Mouse (Mus musculus) T-helper 1 cell (primary cell): Measurements from ENCODE around the gene Aldh3a1.

ENCODE experiments used
- in situ Hi-C: fragments of 300-600 bp; cut with MboI, MseI; formaldehyde crosslinking; loops from one replicate; pipeline ENCODE4 v1.15.1; 2025; ENCODE audit warnings: high pct_unique_total_duplicates

Aldh3a1 gene

DNA sequence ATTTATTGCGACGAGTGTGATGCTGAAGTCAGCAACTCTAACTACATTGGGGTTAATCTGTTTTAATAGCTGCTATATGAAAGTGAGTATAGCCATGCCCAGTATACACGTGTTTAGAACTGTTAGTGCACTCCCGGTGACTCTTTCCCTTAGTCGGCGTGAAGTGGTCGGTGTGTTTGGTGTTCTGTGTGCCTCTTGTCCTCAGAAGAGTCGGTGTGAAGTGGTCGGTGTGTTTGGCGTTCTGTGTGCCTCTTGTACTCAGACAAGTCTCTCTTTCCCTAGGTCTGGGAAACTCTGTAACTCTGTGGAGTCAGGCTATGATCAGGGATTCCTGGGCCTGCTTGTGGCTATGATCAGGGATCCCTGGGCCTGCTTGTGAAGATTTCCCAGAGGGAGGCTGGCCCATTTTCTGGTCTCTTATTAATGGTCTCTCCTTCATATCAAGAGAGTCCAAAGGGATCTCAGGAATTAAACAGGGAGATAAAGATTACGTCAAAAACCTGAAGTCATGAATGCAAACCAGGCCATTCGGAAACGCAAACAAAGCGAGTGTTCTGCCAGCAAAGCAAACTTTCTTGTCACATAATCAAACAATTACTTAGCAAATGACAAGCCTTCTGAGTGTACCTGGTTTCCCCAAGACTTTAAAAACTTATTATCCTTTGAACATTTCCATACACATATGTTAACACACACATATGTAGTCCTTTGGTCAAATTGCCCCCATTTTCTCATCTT, 10.6 kb upstream of the Aldh3a1 start:
- in situ Hi-C loops, result no loop called here

DNA sequence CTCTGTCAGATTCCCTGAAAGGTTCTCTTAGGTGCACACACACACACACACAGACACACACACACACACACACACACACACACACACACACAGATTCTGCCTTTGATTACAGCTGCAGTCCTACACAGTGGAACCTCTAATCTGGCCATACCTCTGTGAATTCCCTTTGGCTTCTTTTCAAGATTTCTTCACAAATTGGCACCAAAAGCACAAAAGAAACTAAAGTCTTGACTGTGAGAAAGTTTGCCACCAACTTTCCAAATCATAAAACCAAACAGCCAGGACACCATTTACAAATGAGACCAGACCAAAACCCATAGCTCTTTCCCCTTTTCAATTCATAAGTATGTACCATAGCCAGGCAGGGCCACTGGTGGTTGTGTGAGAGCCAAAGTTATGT, 9.4 kb upstream of the Aldh3a1 start:
- in situ Hi-C loops, result no loop called here

DNA sequence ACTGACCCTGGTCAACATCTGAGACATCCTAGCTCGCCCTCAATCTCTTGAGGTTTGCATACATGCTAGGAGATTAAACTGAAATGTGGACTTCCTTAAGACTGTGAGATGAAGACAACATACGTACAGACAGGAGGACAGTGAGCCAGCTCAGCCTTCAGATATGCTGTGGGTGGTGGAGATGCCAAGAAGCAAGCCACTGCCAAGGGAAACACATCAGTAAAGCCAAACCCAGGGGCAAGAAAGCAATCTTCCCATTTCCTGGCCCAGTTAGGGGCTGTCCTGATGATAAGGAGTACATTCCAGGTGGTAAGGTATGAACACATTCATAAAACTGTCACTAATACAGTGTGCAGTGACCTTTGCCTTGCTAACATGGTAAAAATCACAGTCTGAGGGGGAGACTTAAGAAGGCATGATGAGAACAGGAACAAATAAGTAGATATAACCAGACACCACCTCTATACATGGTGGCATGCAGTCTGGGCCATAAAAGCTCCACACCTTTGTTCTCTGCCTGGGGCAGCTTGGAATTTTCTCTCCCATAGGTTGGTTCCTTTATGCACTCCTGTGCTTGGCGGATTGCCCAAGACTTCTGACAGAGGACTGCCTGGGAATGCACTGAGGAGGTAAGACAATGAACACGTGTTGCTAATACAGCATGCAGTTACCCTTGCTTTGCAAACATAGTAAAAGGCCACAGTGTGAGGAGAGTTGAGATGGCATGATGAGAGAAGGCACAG, 7.5 kb upstream of the Aldh3a1 start:
- in situ Hi-C loops, result loop anchor here (25.0 kb wide), 1 partner anchor 188 kb away; the partner anchor contains the start of gene Slc47a1

DNA sequence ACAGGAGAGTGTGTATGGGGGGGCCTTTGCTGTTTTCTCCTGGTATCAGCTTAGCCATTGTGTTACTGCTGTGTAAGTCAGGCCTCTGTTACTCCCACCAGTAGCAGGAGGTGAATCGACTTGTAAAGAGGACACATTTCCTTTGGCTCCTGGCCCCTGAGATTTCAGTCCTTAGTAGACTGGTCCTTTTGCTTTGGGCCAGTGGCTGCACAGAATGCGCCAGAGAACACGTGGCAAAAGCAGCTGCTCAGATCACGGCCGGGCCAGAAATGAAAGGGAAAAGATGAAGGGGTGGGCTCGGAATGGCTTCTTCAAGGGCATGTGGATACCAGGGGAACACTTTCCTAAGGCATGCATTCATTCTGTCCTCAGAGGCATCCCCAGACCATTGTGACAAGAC, 5.2 kb upstream of the Aldh3a1 start:
- in situ Hi-C loops, result loop anchor here (25.0 kb wide), 1 partner anchor 185 kb away; the partner anchor contains the start of gene Slc47a1

DNA sequence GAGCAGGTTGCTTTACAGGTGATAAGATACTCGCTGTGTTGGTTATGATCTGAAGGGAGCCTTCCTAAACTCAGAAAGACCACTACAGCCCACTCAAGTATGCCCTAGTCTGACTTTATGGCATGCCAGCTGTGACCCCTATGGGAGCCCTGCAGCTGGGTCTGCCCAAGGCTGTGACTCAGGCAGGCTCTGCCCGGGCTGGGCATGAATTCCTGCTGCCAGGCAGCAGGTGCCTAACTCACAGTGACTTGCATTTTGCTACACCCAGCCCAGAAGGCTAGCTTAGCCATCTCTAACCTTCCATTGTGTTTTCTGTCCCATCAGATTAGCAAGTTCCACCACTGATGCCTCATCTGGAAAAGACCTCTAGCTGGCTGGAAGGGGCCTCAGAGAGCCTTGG, 4.5 kb upstream of the Aldh3a1 start:
- in situ Hi-C loops, result loop anchor here (25.0 kb wide), 1 partner anchor 184 kb away; the partner anchor contains the start of gene Slc47a1

DNA sequence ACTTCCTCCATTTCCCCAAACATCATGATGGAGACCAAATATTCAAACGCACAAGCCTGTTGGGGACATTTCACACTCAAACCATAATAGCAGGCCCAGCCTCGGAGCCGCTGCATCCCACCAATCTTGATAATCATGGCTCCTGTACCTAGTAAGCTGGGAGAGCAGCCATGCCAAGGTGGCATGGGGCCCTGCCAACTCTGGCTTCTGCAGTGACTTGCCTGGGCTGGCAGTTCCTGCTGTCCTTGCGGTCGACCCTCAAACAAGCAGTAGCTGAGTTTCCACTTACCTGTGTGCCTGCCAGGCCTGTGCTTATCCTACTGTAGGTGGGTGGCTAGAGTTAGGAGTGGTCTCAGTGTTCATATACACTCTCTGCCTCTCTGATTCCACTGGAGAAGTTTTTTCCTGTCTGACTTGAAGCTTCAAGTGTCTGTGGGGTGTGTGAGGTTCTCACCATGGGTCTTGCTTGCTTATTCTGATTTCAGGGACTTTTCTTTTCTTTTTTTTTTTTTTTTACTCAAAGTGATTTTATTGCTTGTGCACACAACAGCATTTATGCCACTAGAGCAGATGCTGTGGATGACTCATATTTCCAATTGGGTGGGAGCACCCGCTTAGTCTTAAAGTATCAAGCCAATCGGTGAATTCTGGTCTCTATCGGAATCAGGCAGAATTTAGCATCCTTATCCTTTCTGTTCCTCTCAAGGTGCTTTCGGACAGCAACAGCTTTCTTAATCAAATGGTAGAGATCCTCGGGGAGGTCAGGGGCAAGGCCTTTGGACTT, 2.0 kb upstream of the Aldh3a1 start:
- in situ Hi-C loops, result loop anchor here (25.0 kb wide), 1 partner anchor 182 kb away; the partner anchor contains the start of gene Slc47a1

DNA sequence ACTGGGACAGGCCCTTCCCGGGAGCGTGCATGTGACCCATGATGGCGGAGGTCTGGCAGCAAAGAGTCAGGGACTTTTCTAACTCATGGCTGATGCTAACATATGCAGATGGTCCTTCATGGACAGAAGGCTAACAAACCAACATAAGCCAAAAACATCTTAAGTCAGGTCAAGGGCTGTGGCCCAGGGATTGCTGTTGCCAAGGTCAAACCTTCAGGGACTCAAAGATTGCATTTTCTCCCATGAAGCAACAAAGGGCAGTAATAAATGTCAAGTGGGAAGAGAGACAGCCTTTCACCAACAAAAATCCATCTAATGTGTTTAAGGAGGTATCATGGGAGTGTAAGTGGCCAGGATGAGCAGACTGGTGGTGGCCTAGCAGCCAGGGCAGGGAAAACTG, 1.2 kb upstream of the Aldh3a1 start:
- in situ Hi-C loops, result loop anchor here (25.0 kb wide), 1 partner anchor 181 kb away; the partner anchor contains the start of gene Slc47a1

DNA sequence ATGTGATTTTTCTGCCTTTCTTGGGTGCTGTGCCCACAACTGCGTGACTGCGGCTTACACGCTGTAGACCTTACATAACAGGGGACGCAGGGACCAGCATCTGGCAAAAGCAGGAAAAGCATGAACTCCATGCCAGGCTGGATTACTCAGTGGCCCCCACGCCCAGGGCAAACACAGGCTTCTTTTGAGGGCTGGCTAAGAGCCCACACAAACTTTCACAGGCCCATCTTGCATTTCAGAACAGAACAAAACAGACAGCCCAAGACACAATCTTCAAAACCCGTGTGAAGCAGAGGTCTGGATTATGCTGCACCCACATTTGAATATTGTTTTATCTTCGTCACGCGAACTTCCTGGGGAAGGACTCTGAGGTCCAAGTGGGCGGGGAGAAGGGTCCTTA, 979 bp downstream of the Aldh3a1 start:
- in situ Hi-C loops, result loop anchor here (25.0 kb wide), 1 partner anchor 179 kb away; the partner anchor contains the start of gene Slc47a1

DNA sequence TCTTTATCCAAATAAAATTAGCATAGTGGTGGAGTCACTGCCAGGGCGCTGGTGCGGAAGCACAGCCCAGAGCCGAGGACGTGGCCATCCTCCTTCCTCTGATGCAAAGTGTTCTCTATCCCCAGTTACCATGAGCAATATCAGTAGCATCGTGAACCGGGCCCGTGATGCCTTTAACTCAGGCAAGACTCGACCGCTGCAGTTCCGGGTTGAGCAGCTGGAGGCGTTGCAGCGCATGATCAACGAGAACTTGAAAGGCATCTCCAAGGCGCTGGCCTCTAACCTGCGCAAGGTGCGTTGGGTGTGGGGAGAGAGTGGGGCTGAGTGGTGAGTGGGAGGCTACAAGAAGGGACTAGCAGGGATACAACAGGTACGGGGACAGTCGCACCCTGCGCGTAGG, 4.8 kb downstream of the Aldh3a1 start:
- in situ Hi-C loops, result loop anchor here (25.0 kb wide), 1 partner anchor 175 kb away; the partner anchor contains the start of gene Slc47a1

DNA sequence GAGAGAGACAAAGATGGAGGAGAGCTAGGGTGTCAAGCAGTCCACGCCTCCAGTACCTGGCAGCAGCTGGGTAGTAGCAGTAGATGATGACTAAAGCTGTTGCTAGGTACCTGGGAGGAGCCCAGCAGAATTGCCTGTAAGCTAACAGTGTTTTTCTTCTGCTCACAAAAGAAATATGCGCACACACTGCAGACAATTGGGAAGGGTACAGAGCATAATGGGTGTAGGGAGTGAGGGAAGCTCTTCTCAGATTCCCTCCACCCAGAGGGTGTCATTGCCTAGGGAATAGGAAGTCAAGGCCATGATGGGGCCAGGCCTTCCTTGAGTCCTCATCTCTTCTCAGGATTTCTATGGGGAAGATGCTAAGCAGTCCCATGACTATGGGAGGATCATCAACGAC, 8.6 kb downstream of the Aldh3a1 start:
- in situ Hi-C loops, result loop anchor here (25.0 kb wide), 1 partner anchor 171 kb away; the partner anchor contains the start of gene Slc47a1

DNA sequence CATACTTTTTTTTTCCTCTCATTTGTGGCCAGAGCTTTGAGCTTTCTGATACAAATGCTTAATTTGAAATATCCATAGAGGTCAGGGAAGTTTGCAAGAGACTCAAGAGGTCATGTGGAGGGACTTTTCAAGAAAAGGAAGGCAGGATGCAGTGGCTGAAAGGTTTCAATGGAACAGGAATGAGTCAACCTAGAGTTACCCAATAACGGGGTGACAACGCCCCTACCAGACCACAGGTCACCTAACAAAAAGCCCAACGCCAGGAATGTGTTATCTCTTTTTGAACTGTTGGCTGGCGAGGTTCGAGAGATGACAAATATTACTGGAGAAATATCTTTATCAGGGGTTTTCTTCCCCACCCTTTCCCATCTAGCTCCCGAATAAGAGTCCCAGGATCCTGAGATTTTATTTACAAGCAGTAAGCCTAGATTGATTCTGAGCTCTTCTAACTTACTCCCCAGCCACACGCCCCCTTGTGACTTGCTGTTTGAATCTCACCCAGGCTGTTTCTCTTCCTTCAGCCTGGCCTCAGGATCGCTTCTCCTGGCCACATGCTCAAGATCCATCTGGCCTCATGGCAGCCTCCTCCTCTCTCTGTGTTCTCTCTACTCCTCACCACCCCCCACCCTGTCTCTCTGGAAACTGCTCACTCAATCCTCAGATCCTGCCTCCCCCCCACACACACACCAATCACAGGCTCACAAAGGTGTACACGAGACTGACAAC, 13.0 kb downstream of the Aldh3a1 start:
- in situ Hi-C loops, result loop anchor here (25.0 kb wide), 1 partner anchor 167 kb away; the partner anchor contains the start of gene Slc47a1

DNA sequence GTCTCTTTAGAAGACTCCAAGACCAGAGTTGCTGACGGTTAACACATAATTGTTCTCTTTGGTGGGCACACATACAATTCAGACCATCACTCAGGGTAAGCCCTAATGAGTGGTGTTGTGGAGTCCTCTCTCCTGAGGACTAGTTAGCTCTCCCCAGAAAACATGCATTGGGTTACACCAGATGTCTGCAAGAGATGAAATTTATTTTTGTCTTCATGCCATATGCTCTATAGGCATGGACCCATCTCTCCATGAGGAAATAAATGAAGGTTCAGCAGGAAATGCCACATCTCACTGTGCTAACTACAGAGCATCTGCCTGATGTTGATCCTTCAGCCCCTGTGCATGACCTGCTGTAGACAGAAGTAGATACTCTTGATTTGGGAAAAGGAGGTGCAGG, 14.7 kb downstream of the Aldh3a1 start:
- in situ Hi-C loops, result loop anchor here (25.0 kb wide), 1 partner anchor 165 kb away; the partner anchor contains the start of gene Slc47a1

DNA sequence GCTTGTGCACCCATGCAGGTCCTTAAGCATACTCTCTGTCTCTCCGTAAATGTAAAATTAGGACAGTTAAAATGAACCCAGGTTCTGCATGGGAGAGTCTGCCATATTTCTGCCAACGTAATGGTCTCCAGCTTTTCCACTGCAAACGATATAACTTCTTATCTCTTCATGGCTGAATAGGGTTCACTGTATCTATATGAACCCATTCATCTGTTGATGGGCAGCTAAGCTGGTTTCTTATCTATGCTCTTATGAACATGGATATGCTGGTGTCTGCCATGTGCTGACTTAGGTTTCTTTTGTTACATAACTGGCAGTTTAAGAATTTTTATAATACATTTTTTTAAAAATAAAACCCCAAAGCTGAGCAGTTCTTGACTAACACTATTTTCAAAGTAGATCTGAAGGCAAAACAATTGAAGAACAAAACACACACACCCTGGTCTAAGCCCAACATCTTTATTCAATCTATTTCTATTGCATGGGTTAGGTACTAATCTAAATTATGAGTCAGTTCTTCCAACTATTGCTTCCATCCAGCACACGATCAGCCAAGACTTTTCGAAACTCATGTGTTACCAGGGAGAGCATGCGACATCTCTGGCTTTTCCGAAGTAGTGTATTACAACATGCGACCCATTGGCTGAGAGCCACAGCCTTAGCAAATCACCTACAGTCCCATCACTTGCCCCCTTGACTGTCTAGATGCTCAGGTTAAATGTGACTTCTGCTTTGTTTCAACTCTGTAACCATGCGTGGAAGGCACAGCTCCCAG, 15.8 kb downstream of the Aldh3a1 start:
- in situ Hi-C loops, result loop anchor here (25.0 kb wide), 1 partner anchor 164 kb away; the partner anchor contains the start of gene Slc47a1

DNA sequence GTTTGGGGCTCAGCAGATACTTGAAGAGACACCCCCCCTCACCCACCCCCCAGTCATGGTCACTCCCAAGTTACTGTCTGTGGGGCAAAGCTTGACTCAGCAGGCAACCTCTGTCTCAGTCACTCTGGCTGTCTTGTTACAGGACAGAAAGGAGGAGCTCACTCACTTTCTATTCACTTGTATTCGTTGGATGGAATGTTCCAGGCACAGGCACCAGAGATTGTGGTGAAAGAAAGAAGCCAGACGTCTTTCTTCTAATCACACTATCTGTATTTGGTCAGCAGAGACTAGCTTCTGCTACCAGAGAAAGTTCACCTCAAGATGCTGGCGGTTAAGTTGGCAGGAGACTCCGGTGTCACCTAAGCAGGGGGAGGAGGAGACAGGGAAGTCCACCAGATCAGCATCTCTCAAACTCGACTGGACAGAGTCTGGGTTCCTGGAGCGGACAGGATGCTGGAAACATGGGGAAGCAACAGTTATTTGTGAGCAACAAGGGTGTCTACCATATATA, 17.0 kb downstream of the Aldh3a1 start:
- in situ Hi-C loops, result loop anchor here (25.0 kb wide), 1 partner anchor 163 kb away; the partner anchor contains the start of gene Slc47a1

DNA sequence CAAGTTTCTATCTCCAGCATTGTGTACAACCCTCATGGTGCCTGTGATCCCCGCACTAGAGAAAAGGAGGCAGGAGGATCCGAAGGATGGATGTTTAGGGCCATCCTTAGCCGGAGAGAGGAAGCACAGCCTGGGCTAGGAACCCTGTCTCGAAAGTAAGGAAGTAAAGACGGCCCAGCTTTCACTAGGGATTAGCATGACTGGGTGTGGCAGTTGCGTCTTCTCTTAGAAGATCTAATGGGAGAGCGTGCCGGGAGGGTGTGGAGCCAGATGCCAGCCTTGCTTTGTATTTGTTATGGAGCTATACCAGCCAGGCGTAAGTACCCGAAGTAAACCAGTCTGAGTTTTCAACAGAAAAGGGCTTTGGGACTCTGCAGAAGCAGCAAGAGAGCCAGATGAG, 17.6 kb downstream of the Aldh3a1 start:
- in situ Hi-C loops, result loop anchor here (25.0 kb wide), 1 partner anchor 162 kb away; the partner anchor contains the start of gene Slc47a1

DNA sequence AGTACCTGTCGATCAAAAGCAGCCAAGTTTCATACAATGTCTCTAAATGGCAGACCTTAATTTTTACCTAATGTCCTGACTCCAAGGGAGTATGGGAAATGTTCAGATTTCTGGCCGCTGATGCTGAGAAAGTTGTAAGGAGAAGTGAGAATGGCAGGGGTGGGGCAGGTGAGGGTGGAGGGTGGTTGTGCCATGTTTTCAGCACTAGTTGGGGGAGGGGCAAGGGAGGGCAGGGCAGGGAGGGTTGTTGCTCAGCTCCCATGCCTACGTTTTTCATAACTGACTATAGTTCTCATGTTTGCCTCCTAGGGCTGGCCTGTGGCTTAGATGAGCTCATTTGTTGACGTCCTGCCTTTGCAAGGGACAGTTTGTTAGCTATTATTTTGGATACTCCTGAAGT, 18.2 kb downstream of the Aldh3a1 start:
- in situ Hi-C loops, result no loop called here

DNA sequence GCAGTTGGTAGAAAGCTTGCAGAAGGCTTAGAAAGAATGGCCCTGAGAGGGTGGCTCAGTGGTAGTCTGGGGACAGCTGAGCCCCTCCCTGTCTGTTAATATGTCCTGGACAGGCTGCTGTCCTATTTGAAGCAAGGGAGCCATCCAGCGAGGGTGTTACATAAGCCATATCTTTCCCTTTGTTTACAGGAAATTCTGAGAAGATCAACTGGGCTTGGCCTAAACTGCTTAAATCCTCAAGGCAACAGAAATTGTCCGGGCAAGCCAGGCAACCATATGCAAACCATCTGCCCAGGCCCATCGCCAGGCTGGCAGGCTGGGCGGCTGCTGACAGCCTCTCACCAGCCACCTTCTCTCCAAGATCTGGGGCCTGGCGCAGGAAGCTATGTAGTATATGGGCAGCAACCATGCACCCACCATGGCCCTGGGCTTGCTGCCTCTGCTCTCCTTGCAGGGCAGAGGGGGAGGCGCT, 18.6 kb downstream of the Aldh3a1 start:
- in situ Hi-C loops, result no loop called here

DNA sequence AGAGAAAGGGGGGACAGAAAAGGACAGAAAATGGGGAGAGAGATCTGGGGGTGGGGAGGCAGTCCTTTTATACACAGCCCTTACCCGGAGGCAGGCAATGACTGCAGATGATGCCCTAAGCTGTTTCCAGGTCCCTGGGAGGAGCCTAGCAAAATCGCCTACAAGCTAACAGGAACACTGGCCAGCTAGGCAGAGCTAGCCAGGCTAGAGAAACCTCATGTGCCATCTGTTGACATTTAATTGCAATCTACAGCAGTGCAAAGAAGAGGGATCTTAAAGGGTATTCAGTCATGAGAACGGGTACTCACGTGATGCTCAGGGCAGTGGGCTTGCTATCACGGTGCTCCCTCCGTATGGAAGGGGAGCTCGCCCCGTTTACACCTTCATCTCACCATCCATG, 20.5 kb downstream of the Aldh3a1 start:
- in situ Hi-C loops, result no loop called here

DNA sequence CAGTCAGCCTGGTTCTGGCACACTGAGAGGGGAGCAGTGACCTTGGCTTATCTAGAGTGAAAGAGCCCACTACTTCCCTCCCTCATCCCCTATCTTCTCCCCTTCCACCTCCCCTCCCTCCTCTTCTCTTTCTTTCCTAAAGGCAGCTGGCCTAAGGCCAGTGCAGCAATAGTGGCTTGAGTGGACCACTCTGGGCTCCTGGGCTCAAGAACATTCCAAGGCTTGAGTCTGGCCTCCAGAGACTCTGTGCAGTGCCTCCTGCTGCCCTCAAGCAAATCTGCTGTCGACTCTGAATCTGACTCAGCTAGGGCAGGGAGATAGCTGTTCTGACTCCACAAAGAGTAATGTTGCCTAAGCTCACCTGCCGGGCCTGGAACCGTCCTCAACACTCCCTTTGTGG, 21.1 kb downstream of the Aldh3a1 start:
- in situ Hi-C loops, result no loop called here
